Mouse (Mus musculus): Measurements from ENCODE around the gene Rpl28.
A peak's percentile ranks its signal among the peaks of the same experiment; 100 is the strongest.

The Rpl28 gene

DNA sequence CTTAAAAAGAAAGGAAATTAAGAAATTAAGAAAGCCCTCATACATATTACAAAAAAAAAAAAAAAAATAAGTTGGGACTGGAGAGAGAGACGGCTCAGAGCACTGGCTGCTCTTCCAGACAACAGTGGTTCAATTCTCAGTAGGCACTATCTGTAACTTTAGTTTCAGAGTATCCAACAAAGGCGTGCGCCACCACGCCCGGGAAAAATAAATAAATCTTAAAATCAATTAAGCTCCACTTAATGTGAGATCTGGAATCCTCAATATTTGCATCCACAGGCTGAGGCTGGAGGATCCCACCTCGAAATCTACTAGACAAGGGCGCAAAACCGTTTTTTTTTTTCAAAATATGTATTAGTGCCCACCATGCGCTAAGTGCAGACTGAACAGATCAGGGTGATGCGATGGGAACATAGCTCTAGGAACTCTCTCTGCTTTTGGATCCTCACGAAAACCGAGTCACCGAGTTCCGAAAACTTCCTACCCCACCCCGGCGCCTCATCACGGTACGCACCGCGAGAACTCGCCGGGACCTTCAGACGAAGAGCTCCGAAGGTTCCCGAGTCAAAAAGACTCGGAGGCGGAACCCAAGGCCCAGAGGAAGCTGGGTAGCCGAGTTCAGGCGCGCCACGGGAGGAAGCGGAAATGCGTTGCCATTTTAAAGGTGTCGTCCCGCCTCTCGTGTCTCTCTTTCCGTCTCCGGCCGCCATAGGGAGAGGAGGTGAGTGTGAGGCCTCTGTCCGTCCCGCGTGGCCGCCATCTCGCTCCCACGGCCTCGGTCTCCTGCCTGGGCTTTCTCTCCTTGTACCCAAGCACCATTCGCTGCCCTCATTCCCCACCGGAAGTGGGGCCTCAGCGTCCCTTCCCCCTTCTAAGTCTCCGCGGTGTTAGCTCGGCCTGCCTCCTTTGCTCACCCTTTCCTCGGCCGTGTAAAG is at the start of gene Rpl28:
TSS of gene Rpl28 (plus strand) at position 597 of the 935 bp plus-strand sequence.
- DNase-seq (ENCODE audit: low spot score in 2 of 2): peak; percentile 92 to 93

DNA sequence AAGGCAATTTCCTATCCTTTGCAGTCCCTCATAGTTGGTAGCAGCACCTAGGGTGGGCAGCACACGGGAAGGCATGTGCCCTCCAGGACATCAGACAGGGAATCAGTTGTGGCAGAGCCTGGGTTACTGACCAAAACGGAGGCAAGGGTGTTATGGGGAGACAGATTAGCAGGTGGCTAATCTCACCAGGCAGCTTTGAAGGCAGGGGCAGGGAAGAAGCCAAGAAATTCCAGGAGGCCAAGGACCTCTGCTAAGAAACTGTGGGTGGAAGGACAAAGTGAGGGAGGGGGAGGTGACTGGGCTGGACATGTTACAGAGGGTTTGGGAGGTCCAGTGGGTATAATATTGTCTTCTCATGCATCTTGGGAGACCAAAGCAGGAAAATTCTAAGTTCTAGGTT is 49.3 kb upstream of the Rpl28 start:
- no peak for DNase-seq (ENCODE audit: low spot score in 2 of 2)

DNA sequence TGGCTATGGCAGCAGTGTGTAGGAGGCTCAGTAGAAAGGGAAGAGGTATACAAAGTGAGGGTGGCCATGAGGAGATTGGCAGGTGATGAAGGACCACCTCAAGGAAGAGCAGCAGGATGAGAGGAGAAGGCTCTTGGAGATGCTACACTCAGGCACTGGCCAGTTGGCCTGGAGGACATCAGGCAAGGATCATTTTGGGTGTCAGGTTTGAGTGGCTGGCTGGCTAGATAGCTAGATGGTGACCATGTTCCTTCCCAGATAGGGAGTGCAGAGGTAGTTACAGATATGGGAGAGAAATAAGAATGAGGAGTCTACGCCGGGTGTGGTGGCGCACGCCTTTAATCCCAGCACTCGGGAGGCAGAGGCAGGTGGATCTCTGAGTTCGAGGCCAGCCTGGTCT is 47.8 kb upstream of the Rpl28 start:
- DNase-seq (ENCODE audit: low spot score in 2 of 2): no peak

DNA sequence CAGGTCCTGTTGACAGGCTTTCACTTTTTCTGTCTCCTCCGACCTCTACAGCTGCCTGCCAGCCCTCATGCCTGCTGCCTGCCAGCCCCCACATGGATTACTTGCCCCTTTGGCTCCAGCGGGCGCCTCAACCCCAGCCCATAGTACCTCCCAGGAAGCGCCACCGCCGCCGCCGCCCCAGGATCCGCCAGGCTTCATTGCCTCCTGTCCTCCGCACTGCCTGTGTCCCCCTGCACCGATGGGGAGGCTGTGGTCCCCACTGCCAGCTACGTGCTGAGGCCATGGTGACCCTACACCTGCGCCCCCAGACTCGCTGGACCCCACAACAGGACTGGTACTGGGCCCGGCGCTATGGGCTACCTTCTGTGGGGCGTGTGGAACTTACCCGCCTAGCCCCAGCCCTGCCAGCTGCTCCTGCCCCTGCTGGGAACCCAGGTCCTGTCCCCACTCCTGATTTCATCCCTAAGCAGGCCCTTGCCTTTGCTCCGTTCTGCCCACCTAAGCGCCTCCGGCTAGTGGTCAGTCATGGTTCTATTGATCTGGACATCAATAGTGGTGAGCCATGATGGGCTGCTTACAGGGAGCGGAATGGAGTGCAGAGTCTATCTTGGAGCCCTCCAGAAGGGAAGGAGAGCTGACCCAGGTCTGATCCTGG is 46.2 kb upstream of the Rpl28 start:
- DNase-seq (ENCODE audit: low spot score in 2 of 2): no peak

DNA sequence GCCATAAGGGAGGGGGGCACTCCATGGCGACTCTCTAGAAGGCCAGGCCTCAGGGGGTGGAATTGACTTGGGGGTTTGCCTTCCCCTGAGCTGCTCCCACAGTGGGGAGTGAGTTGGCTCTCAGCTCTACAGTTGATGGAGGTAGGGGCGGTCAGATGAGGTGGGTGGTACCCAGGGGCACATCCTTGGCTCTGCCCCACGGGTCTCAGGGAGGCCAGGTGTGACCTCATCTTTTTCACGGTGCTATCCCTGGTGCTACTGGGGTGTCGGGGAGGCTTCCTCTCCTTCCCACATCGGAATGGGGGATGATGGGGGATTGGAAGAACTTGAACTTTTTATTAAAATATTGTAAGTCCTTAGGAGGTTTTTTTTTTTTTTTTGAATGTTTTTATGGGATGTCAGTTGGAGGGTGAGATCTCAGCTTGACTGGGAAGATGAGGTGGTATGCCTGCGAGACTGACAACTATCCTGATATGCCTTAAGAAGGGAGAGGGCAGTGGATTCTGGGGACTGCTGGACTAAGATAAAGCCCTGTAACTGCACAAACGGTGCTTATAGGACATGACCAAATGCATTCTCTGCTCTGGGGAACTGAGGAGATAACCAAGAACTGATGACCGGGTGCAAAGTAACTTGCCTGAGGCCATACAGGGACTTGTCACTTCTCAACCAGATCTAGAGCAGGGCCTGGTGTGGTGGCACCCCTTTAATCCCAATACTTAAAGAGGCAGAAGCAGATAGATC is 45.3 kb upstream of the Rpl28 start:
- DNase-seq (ENCODE audit: low spot score in 2 of 2): no peak

DNA sequence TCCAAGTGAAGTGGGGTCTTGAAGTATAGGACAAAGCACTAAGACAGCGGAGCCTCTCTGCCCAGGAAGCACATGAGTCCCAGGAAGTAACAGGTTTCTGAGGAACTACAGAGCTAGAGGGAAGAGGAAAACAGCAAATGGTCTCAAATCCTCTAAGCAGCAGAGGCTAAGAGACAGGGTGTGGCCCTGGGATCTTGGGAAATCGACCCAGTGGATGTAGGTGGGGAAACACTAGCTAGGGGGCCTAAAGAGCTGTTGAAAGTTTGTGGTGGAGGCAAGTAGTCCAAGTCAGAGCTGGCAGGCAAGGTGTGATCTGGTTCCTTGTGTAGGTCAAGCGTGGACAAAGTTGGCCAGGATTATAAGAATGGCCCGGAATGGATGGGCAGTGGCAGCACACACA is 44.4 kb upstream of the Rpl28 start:
- DNase-seq (ENCODE audit: low spot score in 2 of 2): no peak

DNA sequence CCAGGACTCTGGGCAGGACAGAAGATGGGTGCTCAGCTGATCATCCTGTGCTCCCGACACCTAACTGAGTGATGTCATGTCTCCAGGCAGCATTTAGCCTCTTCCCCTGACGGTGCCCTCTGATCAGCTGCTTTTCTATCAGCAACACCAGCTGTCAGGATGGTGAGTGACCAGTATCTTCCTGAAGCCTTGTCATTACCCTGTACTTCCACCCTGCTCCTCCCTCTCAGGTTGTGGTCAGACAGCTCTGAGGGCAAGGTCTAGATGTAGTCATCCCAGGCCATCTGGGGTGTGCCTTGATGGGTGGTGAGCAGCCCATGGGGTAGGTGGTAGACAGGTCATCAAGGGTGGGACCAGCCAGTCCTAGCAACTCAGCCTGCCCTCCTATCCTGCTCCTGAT is 43.5 kb upstream of the Rpl28 start:
- DNase-seq (ENCODE audit: low spot score in 2 of 2): no peak

DNA sequence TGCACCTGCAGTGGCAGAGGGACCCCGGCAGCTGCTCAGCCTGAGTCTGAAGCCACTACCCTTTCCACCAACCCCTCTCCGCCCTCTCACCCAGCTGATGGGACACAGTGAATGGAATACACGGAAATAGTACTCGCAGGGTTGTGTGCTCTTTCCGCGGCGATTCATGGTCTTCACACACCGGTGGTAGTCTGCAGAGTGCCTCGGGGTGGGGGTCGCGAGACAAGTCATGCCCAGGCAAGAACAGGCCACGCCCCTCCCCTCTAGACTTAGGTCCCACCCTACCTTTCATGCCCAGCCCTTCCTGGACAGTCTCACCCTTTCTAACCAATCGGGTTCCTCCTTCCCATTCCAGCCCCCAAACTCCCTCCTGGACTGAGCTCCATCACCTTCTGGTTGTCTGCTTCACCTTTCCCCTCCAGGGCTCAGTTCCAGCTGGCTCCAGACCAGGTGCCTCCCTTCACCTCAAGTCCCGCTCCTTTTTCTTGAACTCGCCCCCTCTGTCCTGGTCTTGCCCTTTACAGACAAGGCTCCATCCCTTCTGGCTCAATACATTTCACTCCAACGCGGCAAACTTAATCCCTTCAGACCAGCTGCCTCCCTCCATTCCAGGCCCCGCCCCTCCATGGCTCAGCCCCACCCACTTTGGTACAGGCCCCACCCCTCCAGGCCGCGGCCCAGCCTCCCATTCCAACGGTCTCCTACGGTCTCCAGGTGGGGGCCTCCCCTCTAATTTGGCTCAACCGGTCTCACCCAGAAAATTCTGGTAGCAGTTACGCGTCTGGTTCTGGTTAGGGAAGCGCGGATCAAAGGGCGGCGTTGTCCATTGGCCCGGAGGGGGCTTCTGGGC is 40.5 kb upstream of the Rpl28 start:
- DNase-seq (ENCODE audit: low spot score in 2 of 2): no peak

DNA sequence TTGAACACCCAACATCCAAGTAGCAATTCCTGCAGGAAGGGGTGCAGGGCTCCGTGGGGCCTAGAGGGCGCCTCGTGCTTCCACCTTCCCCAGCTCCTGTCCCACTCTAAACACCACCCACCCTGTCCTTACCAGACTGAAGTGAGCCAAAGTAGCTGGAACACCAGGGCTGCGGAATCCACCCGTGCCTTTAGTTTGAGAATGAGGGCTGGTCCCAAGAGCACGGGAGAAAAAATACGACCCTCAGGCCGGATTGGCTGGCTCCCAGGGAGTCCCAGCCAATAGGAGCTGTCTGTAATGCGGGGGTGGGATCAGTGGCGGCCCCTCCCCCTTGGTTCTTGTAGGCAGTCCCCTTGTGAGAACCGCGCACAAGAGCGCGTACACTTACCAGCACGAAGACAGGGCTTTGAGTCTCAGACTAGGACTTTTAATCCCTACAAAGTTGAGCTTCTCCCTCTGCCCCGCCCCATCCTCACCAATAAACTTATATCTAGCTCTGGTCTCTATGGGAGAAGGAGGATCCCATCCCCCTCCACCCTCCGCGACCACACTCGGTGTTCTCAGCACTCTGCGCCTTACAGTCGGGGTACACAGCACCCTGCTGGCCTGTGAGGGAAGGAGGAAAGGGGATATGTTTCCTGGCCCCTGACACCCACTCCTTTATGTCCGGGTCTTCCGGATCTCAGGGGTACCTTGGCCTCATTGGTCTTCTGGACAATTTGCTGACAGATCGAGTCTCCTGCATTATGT is 39.7 kb upstream of the Rpl28 start, which contains the start of gene Cox6b2:
TSS of gene Cox6b2 (minus strand) at position 274 of the 750 bp plus-strand sequence.
- DNase-seq (ENCODE audit: low spot score in 2 of 2): peak; percentile 58 to 73

DNA sequence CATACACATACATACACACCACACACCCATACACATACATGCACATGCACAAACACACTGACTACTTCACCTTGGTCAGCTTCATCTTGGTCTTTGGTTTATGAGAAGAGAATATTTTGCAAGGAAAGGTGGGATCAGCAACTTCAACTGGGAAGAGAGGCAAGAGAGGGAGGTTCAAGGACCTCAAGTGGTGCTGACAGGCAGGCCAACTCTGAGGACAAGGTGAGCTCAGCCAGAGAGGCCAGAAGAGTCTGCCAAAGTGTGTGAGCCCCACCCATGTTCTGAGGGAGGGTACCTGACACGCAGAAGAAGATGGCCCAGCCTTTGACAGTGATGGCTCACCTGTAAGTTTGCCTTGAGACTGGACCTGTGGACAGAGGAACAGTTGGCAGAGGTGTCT is 33.0 kb upstream of the Rpl28 start:
- DNase-seq (ENCODE audit: low spot score in 2 of 2): no peak

DNA sequence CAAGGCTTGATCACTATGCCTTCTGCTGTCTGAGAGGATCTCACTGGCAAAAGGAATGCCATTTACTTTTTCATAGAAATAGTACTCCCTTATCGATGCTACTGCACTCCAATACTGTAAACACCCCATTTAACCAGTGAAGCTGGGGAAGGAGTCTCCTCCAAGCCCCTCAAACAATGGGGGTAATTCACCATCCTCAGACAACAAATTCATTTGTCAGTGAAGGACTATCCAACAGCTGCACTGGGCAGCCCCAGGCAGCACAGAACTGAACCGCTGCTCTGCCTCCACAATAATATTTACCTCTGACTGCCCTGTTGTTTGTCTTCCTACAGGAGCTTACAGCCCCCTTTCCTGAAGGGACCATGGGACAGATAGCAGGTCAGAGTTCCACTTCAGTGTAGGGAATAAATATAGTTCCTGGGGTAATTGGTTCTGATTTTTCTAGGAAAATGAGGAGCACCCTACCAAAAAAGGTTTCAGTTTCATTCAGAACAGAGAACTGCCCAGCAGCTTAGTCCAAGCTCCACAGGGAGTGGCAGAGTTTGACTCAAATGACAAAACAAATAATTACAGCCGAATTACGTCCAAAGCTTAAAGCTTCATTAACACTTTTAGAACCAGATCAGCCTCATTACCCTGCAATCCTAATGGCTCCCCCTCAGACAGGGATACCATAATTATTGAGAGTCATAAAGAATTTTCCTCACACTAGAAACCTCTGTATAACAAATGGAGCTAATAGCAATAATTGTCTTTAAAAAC is 27.5 kb upstream of the Rpl28 start:
- DNase-seq (ENCODE audit: low spot score in 2 of 2): no peak

DNA sequence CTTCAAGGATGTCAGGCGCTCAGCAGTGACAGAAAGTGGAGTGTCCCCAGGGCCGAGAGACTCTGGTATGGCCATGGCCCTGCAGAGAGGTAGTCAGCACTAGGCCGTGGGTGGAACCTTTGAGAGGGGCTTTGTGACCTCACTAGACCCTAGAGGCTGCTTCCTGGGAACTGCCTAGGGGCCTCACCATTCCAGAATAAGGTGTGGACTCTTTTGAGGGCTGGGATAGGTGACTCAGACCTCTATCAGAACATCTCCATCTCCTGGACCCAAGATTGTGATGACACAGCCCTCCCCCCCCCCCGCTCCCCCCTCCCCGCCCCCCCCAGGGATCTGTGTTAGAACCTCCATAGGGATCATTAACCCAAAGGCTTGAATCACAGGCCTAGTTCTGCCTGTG is 21.5 kb upstream of the Rpl28 start, which contains the start of gene Fam71e2:
TSS of gene Fam71e2 (minus strand) at position 101 of the 400 bp plus-strand sequence.
- DNase-seq (ENCODE audit: low spot score in 2 of 2): no peak

DNA sequence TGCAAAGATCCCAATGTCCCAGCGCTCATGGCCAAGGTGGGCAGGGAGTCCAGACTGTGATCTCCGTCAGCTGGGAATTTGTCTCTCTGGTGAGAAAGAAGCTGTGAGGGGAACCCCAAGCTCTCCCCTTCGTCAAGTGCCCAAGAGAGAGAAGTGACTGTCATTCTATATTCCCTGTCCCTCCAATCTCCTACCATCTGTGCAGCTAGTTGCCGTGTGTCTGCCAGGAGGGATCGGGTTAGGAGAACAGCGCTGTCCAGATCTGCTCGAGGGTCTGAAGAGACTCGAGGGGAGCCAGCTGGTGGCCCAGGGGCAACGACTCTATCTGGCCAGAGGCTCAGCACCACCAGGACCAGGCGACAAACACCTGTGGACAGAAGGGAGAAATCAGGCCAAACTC is 16.5 kb upstream of the Rpl28 start:
- DNase-seq (ENCODE audit: low spot score in 2 of 2): no peak

DNA sequence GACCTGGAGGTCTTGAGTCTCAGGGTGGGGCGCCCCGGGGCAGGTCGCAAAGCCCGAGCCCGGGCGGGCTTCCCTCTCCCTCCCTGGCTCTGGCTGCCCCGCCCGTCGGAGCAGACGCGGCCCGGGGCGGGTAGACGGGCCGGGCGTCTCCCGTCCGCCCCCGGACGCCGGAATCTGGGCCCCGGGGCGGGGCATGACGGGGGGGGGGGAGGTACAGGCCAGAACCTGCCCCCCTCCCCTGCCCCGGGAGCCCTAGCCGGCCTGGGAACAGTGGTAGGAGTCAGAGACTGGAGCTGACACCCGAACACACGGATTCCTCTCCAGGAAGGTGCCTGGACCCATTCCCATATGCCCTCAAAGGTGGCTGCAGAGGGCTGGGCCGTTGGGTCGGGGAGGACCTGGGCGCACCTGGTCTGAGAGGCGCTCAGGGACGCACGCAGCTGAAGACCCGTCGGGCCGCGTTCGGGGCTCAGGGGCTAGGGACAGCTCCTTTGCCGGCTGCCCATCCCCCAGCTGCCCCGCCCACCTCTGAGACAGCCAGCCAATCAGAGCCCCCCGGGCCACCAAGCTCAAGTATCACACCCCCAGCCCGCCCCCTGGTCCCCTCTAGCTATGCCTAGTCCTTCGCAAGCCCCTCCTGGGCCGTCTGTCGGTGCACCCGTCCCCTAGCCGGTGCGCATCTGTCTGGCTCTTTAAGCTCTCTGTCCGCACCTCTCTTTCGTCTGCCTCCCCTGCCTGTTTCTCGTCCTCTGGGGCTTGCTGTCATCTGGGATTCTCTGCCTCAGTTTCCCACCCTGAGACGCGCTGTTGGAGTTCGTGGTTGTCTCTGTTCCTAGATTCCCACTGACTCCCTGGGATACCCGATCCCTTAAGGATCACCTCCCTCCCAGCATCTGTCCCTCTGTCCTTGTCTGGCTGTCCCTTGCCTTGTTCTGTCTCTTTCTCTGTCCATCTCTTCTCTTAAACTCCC is 15.5 kb upstream of the Rpl28 start:
- DNase-seq (ENCODE audit: low spot score in 2 of 2): no peak

DNA sequence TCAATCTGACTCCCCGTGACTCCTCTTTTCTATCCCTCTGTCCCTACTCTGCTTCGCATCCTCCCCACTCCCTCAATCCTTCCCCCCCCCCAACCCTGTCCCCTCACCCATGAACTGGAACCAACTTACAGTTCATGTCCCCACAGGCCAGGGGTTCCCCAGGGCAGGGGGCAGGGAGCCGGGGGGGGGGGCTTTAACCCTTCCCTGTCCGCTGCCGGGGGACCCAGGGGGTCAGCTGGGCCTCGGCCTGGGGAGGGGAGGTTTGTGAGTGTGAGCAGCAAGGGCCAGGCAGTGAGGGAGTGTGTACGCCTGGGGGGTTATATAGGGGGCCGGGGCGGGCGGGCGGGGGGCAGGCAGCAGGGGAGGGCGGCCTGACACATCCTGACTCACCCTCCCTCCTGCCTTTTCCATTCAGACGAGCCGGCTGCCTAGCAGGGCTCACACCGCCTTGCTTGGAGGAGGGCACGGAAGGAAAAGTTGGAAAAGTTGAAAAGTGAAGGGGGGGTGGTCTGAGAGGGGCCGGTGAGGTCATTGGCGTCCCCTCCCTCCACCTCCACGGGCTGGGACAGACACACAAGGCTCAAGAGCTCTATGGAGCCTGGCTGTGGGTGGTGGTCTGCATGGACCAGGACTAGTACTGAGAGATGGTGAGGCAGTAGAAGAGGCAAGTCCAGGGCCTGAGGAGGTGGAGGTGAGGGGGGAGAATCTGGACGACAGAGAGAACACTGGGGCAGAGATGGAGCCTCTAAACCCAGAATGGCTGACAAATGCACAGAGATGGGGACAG is 14.6 kb upstream of the Rpl28 start:
- DNase-seq (ENCODE audit: low spot score in 2 of 2): no peak

DNA sequence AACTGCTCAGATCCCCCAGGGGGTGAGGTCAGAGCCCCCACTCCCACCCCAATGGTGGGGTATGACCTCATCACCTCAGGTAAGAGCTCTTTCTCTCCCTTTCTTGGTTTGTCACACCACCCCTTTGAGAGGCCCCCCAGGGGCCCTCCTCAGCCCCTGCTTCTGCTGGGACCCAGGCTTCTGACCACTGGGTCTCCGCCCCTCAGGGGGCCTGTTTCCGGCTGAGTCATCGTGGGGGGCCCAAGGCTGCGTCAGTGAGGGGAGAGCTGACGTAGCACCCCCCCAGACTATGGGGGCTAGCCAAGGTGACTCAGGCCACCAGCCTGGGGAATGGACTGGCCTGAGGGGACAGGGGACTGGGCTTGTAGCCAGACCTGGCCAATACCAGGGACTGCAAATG is 12.8 kb upstream of the Rpl28 start:
- DNase-seq (ENCODE audit: low spot score in 2 of 2): no peak

DNA sequence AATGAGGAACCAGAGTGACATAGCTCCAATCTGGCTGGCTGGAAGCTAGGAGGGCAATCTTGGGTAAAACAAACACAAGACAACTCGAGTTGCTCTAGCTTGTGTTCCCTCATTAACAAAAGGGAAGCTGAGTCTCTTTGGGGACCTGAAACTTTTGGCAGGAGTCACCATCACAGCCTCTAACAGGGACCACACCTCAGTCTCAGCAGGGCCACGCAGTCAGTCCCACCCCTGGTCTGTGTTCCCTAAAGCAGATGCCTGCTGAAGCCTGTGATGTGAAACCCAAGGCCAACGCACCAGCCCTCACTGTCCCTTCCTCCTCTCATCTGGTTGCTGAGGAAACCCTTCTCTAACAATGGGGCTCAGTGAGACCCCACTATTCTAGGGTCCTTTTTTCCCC is 10.5 kb upstream of the Rpl28 start:
- DNase-seq (ENCODE audit: low spot score in 2 of 2): no peak

DNA sequence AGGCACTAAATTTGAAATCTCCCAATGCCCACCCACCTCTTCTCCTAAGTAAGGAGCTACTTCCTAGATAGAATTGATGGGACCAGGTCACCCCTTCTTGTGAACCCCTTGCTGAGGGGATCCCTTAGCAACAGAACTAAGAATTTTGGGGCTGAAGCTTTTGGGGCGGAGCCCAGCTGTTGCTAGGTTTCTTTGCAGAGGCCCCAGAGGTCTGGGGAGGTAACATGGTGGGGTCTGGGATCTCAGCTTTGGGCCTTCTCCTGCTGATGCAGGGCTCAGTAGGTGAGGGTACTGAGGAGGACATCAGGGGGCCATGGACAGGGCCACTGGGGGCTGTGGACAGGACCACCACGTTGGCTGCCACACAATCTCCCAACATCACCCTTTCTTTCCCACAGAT is 9.9 kb upstream of the Rpl28 start, which contains the start of the genes Il11 and Tmem190:
TSS of gene Il11 (minus strand) at position 101 of the 400 bp plus-strand sequence.
TSS of gene Tmem190 (plus strand) at position 179 of the 400 bp plus-strand sequence.
- no peak for DNase-seq (ENCODE audit: low spot score in 2 of 2)
